Mouse (Mus musculus) testis, postnatal 10 days (tissue): ENCODE measurements at regions not wholly inside any gene's neighbourhood (a gene's known extent, or its start where the extent isn't known, plus 50 kb on each side); places are given as distances from the start of the nearest gene placed in this dataset.

Experiments
- DNase-seq: peaks from one replicate; pipeline ENCODE4 v3.0.0; 2021; ENCODE audit warnings: low spot score

DNA sequence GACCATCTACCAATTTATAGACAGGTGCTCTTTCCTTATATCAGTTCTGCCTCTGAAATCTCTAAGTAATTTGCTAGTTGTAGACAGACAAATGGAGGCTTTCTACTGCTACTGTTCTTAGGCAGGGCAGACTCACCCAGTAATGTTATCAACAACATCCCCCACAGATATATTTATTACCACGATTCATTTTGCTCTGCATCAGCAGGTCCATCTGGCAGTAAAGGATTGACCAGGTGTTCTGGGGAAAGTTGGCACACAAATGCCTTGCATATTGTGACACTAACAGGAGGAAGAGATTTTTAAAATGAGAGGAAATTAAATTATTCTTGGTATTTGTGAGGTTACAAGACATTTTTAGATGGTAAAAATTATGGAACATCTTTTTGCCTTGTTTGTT, 627.3 kb upstream of the Tmprss15 start:
- no peak for DNase-seq

DNA sequence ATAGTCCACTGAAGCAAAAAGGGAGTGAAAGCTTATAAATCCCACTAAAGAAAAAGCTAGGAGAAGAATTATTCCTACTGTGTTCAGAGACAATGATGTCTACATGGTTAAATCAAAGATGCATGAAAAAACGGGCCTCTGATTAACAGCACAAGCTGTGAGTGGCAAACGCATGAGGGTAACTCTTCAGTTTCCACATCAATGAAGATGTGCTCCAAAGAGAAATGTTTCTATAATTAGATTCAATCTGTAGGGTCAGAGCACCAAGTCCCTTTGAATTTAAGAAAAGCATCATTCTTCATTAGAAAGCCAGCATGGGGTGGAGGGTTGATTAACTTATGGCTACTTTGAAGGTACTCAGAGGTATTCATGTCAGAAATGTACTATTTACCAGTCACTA, 601.5 kb upstream of the Tmprss15 start:
- DNase-seq = no peak

DNA sequence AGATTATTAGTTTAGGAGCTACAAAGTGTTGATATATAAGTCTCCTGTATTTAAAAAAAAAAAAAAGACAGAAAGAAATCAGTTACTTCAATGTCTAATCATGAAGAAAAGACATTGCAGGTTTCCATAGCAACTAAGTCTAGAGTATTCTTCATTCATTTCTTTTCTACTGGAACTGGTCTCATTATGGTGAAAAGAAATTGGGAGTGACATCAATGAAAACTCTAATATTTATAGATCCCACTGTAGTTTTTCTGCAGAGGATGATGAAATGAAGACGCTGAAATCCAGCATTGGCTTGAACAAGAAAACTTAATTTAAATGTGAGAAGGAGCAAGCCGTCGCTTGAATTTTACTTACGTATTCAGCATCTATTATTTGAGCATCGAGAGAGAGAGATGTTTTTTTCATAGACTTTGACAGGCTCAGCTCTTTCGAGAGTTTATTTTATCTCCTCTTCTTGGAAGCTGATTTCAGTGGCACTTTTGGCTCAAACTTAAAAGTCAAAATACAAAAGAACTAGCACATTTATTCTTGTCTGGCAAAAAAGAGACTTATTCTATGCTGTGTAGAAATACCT, 560.4 kb upstream of the Tmprss15 start:
- no peak for DNase-seq

DNA sequence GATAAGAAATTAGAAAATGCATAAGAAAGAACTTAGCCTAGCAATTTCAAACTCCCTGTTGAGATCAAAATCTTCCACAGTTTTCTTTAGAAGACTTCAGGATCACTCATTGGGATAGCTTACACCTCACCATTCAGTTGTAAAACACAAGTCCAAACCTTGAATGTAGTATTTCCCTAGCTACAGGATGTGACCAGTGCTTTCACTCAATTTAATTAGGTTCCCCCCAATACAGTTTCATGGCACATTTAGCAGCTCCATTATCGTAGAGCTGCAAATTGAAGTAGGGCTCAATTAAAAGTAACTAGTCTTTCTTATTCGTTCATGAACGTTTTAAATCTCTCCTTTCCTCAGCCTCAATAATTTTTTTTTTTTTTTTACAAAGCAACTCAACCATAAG, 550.0 kb upstream of the Tmprss15 start:
- no peak for DNase-seq

DNA sequence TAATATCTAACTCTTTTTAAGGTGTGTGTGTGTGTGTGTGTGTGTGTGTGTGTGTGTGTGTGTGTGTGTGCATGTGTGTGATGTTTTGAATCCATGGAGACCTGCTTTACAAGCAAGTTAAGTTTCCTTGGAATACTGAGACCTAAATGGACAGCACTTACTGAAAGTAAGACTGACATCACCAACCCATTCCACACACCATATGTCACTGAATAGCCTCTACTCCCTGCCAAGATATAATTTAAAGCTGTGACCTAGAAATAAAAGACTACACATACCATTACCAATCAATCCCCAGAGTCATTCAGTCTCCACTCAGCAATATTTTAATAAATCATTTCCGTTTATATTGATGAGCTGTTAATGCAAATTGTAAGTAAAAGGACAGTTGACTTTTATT, 536.2 kb upstream of the Tmprss15 start:
- DNase-seq = no peak

DNA sequence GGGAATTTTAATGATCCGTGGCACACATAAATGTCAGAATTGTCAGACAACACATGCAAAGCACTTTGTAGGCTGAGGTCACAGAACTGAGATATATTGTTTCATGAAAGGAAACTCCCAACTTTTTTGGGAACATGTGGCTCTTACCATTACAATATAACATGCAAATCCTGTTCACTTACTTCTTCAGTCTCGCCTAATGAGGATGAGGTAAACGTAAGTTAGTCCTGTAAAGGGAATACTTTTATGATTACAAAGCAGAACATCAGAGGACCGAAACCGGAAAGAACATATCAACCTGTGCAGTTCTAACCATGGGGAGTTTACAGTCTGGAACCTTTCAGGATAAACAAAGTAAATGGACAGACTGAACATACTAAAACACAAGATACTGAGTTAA, 520.1 kb upstream of the Tmprss15 start:
- no peak for DNase-seq

DNA sequence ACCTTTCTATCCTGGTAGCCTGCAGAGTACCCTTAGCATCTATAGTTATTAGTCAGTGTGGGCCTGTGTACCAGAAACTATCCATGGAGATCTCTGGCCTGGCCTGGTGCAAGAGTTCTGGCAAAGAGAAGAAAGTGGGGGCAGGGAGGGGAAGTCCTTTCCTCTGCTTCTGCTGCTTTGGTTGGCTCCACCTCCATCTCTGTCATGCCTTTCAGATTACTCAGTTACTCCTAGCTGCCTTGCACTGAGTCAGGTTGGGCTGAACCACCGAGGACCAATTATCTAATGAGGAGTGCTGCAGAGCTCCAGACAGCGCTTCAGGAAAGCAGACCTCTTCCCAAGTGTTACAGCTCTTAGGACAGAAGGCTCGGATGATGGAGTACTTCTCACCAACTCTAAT, 500.0 kb upstream of the Tmprss15 start:
- no peak for DNase-seq

DNA sequence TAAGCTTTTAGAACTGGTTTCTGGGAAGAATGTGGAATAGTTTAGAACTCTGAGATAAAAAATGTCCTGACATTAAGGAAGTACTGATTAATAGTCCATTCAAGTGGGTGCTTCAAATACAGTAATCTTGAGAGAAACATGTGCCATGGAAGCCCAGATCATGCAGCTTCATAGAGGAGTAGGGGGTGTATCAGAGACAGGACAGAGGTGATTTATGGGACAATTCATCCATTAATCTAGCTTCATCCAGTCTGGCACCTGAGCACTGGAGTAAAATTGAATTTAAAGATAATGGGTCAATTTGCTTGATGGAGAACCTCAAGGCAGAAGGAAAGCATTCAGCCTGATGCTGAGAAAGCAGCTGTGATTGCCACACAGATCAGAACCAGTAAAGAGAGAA, 494.8 kb upstream of the Tmprss15 start:
- no peak for DNase-seq

DNA sequence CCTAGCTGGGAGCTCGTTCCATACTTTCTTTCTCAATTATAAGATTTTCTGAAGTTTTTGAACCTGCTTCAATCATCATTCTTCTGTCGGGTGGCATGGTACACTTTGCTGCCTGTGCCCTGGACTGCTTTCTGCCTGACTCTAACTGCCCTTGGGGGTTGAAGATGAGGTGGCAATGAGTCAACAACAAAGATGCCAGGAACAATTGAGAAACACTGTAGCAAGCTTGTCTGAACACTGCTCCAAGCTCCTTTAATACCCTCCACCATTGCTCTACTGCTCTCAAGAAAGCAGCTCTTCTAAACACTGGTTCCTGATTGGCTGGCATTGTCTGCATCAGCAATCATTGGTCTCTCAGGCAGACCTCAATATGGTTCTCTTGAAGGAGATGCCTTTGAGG, 480.0 kb upstream of the Tmprss15 start:
- no peak for DNase-seq

DNA sequence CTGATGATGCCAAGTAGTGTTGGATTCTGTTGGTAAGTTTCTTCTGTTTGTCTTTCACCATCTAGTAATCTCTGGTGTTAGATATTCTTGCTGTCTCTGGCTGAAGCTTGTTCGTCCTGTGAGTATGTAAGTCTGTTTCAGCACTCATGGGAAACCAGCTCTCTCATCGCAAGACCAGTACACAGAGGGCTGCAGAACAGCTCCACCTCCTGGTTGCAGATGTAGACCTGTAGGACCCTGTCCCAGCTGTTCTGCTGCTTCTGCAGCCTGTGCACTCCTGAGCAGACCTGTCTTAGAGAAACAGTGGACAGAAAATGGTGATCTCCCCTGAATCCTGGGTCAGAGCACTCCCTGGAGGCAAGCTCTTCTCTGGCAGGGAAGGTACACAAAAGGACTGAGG, 443.5 kb upstream of the Tmprss15 start:
- DNase-seq = peak; percentile 42

DNA sequence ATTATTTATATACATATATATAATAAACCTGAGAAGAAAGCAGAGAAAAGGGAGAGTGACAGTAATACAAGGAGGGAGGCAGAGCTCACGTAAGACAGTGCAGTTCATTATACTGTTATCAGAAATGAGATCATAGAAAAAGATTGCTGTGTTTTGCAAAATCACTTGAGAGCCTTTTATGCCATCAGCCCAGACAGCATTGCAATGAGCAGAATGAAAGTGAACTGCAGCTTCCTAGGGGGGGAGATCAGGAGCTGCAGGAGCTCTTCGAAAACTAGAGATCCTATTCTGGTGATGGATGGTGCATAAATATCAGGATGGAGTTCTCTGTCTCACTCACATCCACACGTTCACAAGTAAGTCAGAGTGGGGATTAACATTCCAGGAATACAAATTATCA, 401.6 kb upstream of the Tmprss15 start:
- no peak for DNase-seq

DNA sequence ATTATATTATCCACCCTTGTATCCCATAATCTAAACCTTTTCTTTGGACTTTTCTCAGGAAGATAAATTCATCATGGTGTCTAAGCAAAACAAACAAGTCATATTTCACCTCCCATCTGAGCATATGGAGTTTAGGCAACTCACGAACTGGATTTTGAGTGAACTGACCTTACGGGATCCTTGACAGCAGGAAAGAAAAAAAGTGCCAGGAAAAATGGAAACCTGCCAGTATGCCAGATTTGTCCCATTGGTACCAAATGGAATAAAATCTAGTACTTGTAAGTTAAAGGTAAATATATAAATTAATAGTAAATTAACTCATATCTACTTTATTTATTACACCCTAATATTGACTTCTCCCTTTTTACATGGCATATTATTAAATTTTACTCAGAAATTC, 360.0 kb upstream of the Tmprss15 start:
- DNase-seq = no peak

DNA sequence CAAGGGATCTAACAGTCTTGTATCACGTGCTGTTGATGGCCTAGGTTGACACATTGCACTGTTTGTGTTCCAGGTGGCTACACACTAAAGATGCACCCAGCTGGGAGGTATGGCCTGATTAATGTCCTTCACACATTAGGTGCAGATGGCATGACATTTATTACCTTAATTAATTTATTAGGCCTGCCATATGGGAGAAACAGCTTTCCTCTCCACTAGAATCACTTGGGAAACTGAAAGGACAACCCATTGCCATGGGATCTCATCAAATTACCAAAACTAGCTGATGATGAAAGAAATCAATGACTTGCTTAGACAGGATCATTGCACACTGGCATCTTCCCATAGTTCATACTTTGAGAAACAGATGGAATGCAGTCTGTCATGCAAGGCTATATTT, 358.8 kb upstream of the Tmprss15 start:
- DNase-seq = no peak

DNA sequence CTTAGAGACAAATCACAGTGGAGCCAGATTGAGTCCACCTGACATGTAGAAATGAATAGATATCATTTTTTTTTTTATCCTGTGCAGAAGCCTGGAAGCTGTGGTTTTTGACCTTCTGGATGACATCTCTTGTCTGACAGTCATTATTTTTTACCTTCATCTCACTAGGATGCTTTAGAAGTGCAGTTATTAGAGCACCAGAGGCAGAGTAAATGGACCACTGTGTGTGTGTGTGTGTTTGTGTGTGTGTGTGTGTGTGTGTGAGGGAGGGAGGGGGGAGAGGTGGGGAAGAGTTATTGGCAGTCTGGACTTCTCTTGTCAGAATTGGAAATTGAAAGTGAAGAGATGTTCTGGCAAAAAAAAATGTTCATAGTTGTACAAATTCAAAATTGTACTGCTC, 316.5 kb upstream of the Tmprss15 start:
- no peak for DNase-seq

DNA sequence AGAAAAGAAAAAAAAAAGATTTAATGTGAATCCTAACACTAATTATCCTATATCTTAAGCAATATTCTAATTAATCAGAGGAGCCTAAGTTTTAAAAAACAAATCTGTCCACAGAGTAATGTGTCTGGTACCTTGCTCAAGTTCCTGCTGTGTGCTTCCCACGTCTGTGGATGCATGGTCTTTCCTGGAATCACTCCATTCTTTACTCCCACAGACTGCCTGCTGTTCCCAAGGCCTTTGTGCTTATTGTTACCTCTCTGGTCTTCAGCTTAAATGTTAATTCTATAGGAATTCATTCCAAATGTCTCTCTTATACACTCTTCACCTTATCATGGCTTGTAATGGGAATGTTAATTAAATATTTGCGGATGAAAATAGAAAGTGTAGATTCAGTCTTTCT, 315.3 kb upstream of the Tmprss15 start:
- no peak for DNase-seq

DNA sequence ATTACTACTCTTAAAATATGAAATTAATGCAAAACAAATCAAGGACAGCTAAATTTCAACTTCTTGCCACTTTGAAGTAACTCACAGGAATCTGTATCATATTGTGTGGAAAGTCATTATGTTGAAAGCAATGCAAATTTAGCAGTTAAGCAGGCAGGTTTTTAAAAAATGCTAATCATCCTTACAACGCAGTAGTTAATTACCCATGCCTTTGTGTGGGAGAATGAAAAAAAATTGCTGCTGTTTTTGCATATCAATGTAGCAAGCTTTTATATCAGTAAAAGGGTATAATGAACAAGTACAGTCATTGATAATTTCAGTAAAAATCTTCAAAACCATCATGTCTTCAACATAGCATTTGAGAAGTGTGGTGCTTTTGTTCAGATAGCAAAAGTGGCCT, 313.2 kb upstream of the Tmprss15 start:
- no peak for DNase-seq

DNA sequence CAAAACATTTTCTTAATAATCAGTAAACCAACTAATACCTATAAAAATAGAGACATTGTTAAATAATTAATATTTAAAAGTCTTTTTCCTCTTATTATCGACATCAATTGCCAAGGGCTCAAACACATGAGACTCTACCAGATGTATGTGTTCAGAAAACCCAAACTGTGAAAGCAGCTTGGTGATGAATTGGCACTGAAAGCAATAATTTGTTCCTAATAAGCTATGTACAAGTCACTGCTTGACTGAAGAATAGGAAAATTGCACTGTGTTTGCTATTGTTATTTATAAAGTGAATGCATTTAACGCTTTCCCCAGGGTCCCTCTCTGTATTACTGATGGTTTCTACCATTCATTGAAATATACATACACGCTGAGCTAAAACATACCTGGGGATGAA, 309.2 kb upstream of the Tmprss15 start:
- no peak for DNase-seq

DNA sequence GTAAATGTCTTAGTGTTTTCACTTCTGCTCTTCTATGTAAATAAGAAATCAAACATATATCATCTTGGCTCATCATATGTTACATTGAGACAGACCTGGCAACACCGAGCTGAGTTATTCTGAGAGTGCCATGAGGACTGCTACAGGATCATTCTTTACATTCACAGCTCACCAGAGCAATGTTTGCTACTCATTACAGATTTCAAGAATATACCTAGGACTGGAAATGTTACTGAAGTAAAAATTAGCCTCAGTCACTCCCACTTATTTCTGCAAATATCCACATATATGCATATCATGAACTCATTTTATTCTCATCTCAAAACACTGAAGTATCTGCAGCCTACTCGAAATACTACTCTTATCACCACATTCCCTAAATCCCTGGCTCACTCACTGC, 307.6 kb upstream of the Tmprss15 start:
- DNase-seq = no peak

DNA sequence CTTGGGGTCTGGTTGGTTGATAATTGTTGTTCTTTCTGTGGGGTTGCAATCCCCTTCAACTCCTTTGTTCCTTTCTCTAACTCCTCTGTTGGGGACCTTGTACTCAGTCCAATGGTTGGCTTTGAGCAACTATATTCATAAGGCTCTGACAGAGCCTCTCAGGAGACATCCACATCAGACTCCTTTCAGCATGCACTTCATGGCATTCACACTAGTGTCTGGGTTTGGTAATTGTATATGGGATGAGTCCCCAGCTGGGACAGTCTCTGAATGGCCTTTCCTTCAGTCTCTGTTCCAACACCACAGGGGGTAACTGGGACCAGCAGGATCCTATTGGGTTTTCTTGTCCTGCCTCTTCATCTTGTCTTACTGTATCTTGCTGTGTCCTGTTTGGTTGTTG, 303.5 kb upstream of the Tmprss15 start:
- no peak for DNase-seq

DNA sequence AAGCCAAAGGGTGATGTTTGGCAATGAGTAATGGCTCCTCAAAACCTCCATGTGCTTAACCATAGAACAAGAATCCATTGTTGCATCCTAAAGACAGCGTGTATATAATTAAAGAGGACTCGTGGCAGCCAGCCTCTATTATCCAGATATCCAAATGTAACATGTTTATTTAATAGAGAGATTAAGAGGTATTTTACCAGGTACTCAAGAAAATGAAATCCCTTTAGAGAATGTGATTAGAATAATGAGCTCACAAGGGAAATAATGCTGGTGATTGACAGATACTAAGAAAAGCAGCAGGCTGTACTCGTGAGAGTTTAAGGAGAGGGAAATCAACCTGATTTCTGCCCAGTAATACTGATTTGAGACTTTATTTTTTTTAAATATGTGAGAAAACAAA, 295.5 kb upstream of the Tmprss15 start:
- no peak for DNase-seq

DNA sequence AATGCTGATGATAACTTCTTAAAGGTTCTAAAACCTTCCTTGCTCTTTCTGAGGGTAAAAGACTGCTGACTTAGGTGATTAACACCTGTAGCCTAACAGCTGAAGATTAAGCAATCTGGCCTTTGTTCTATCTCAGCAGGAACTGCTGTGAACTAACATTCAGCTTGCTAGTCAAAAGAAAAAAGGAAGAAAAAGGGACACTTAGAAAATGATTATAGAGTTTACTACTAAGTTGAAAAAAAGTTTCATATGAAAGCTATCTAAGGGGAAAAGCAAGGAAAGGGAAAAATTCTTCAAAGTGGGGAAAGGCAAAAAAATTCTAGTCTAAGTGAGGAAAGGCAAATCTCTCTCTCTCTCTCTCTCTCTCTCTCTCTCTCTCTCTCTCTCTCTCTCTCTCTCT, 259.2 kb upstream of the Tmprss15 start:
- no peak for DNase-seq

DNA sequence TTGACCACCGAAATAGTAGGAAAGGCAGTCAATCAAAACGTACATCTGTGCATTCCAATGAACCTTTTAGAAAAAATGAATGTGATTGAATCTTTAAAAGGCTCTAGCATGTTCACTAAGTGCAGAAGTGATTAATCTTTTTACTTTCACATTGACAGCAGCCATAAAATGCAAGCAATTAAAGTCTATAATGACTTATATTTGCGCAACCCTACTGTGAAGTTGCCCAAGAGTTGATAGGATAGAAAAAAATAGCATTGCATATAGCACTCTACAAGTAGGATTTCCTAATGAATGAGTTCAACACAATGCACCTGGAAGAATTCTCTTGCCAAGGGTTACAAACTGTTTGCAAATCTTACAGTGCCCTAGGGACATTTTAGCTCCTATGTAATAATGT, 251.6 kb upstream of the Tmprss15 start:
- DNase-seq = no peak

DNA sequence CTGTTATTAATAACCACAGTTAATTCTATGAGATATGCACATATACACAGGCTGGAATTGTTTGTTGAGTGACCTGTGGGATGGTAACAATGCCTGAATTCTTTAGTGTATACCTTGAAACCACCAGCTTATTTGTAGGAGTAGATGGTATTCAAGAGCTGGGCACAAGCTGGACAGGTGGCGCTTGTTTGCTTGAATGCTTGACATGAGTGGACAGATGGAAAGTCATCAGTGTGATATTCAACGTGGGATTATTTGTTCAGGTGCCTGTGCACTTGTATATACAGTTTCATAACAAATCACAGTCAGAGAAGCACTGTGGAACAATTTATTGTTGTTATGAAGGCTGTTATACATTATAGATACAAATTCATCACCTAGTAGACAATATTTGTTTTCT, 245.5 kb upstream of the Tmprss15 start:
- DNase-seq = no peak

DNA sequence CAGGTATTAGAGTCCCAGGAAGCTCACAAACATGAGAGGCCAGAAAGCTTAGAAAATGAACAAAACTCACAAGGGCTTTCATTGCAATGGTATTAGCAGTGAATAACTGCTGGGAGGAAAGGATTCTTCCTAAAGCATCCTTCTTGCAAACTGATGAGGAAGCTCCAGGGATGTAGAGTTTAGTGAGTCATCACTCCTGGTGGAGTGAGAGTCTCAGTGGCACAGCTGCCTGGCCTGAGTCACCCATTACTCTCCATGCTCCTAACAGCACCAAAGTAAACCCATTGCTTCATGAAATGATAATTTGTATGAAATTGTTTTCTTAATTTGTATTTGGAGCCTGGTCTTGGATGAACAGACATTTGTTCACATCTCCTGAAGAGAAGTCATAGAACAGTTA, 245.1 kb upstream of the Tmprss15 start:
- no peak for DNase-seq

DNA sequence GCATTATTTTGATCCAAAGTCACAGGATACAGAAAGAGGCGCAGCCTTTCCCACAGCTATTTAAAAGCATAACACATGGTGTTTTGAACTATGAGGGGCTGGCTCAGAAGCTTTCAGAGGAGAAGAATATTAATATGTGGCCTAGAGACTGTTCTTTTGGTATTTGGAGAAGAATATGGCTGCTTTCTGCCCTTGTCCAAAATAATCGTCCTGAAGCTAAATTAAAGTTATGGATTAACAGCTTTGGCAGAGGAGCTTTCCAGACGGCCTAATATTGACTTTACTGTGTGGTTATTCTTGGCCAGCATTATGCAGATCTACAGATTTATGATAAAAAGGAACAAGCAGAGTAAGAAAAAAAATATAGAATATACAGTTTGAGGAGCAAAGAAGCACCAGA, 222.4 kb upstream of the Tmprss15 start:
- no peak for DNase-seq
